Mouse (Mus musculus) embryo, embryonic 11 days (tissue): ENCODE measurements around the gene March4.
A peak's percentile ranks its signal among the peaks of the same experiment; 100 is the strongest.

Experiments
- DNase-seq: peaks from one replicate; pipeline ENCODE4 v3.0.0-alpha.2; 2015

The March4 gene

GRCm38 (mm10) chr1:72439146-72439545 lies 97.6 kb downstream of the March4 start:
- DNase-seq, result no peak

DNA sequence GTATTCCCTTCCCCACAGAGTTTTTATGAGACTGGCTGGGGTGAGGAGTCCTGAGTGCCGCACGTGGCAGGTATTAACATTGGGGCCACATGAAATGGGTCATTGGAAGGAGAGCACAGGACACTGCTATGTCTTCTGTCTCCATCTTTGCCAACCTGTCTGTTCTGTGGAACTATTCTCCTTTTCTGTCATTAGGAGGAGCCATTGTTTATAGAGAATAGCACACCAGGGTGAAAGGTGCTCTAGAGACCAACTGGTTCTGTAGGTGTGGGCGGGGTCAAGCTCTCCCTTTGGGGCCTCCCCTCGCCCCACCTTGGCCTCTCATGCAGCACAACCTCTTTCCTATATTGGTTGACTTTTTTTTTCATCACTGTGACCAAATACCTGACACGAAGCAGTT lies 99.8 kb downstream of the March4 start:
- DNase-seq, result no peak

GRCm38 (mm10) chr1:72434510-72434909 lies 102.2 kb downstream of the March4 start:
- DNase-seq, result no peak

- no peak for DNase-seq
Observed at GRCm38 (mm10) chr1:72432579-72432978, 104.2 kb downstream of the March4 start.

- DNase-seq, result no peak
Observed at GRCm38 (mm10) chr1:72429107-72429807, 107.5 kb downstream of the March4 start.

GRCm38 (mm10) chr1:72428526-72428925 lies 108.2 kb downstream of the March4 start:
- no peak for DNase-seq

DNA sequence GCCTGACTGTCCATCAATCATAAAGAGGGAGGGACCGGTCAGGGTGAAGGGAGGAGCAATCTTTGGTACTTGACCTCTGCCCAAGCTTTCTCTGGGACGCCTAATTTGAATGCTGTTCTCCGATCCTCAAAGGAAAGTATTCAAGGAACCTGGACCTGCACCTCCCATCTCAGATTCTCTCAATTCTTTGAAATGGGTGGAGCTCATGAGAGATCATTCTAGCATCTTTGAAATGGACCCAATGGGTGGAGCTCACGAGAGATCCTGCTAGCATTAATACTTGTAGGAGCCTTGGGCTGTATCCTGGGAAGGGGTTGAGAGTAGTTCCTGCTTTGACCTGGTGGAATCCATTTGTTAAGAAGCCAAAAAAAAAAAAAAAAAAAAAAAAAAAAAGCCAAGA lies 110.3 kb downstream of the March4 start:
- no peak for DNase-seq

- DNase-seq, result no peak
Observed at GRCm38 (mm10) chr1:72422121-72422520, 114.6 kb downstream of the March4 start.

DNA sequence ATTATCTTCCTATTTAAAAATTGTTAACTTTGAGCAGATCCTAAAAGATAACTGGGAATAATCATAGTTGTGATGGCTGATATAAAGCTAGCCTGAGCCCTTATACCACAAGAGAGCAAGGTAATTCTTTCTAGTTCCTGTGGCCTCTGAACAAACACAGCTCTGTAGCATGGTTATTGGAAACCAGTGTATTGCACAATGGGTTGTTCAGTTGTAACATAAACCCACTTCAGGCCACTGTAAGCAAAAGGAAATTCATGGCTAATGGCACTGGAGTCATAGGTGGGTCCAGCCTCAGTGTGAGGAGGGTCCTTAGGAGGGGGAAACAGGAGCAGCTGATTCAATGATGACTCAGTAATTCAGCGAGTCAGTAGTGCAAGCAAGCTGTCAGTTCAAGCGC lies 116.5 kb downstream of the March4 start:
- no peak for DNase-seq

DNA sequence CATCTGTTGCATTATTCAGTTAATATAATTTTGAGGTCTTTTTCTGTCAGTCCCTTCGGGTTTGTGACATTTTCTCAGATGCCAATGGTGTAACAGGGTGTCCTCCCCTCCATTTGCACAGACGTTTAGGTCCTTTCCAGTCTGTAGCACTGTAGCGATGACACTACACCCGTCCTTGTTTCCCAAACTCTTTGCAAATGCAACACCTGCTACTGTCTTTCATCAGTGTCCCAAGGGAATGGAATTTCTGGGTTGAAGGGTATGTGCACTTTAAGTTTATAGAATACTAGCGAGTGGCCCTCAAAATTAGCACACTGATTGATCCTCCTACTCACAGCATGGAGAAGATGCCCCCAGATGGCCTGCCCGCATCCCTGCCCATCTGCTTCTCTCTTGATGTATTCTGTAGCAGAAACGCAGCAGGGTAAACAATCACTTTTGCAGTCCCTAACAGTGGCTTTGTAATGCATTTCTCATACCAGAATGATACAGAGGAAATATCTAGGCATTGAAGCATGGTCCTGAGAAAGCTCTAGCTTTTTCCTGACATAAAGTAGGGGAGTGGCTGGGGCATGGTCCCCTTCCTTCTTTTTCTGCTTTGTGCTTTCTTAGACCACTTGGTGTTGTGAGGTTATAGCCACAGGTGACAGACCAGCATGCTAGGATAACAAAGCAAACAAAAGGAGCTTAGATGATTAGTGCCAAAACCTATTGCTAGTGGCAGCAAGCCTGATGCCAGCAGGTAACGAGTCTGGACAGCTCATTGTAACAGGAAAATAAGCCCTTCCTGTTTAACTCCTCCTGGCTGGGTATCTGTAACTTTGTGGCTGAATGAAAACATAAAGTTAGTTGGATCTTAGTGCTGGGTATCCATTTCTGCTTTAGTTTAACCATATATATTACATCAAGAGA lies 117.7 kb downstream of the March4 start:
- no peak for DNase-seq

GRCm38 (mm10) chr1:72414561-72415253 lies 122.0 kb downstream of the March4 start:
- DNase-seq, result peak; percentile 54

- peak; percentile 43 for DNase-seq
Observed at GRCm38 (mm10) chr1:72414133-72414532, 122.6 kb downstream of the March4 start.

- DNase-seq, result no peak
Observed at GRCm38 (mm10) chr1:72413205-72413604, 123.5 kb downstream of the March4 start.

- no peak for DNase-seq
Observed at GRCm38 (mm10) chr1:72411108-72411507, 125.6 kb downstream of the March4 start.

DNA sequence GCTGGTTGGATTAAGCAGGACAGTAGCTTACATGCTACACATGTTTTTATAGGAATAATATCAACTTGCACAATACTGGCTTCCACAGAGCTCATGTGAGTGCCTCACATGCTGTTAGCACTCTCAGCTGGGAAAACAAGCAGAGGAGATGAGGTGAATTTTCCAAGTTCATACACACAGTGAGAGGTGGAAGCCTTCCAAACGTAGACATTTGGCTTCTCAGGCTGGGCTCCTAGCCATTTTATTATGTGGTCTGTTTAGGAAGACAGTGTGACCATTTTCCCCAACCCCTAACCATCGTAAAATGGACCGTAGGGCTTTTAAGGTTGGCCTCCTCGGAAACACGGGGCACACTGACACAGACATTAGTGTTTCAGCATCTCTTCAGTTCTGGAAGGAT lies 126.8 kb downstream of the March4 start:
- DNase-seq, result no peak

- no peak for DNase-seq
Observed at GRCm38 (mm10) chr1:72406505-72407079, 130.1 kb downstream of the March4 start.

GRCm38 (mm10) chr1:72401331-72402069 lies 135.2 kb downstream of the March4 start:
- no peak for DNase-seq

DNA sequence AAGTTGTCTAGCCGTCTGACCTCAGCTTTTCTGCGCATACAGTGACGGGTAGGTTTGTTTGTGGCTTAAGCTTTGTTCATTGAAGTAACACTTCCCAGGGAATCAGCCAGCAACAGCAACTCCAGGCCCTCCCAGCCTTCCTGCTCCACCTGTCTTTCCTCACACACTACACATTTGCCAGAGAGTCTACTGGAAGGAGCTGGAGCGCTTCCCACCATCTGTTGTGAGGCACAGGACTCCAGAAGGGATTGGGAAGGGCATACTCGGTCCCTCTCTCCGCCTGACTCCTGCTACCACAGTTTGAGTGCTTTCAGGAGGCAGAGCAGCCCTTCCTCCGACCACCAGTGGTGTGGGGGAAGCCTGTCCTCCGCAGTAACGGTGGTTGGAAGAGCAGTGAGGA lies 136.1 kb downstream of the March4 start:
- DNase-seq, result no peak

DNA sequence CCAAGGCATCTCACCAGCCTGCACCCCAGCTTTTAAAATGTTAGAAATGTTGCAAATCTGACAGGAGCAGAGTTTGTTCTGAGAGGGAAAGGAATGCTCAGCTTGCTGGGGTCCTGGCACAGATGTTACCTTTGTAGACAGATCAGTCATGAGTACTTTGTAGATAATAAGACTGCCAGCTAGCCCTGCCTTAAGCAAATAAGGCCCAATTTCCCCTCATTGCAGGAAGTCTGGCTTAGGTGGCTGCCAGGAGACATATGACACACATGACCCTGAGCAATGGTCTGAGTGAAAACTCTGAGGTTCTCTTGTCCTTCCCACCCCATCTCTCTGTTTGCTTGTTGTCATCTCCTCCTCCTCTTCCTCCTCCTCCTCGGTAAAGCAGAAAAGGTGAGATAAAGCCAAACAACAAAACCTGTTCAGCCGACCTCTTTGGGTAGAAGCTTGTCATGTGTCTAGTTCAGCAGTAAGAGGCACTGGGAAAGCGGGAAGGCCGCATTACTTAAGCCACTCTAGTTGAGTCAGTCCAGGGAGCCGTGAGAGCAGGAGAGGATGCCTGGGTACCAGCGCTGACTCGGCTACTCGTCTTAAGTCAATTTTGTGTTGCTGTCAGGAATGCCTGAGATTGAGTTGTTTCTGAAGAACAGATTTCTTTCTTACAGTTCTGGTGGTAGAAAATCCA lies 136.9 kb downstream of the March4 start:
- DNase-seq, result no peak

GRCm38 (mm10) chr1:72390420-72390819 lies 146.3 kb downstream of the March4 start:
- no peak for DNase-seq

- DNase-seq, result no peak
Observed at GRCm38 (mm10) chr1:72383651-72384050, 153.1 kb downstream of the March4 start.

- no peak for DNase-seq
Observed at GRCm38 (mm10) chr1:72383056-72383455, 153.7 kb downstream of the March4 start.
